8 mouse cellular contexts compared by ENCODE assay signal in genomic region chr2:43787141-43787540, GRCm38 (mm10). TPM values are rescaled to one million over a fixed set of nuclear protein-coding genes. Genes with fewer than 3 reads are reported as not detected.
DNase-seq lines count a peak whose midpoint lies in the region; ATAC-seq and TF ChIP-seq lines count a peak whose summit lies in the region.

No protein-coding gene starts in this region.

- no peak overlapping the region for H3K4me3 ChIP-seq in lung, postnatal 0 days (ENCODE audit: low read depth, low read length)
- no peak overlapping the region for H3K4me3 ChIP-seq in hindbrain, embryonic 13.5 days
- H3K4me3 ChIP-seq in liver, embryonic 12.5 days, result no peak overlapping the region

- ATAC-seq in lung, postnatal 0 days, result no peak
- ATAC-seq in hindbrain, embryonic 13.5 days (ENCODE audit: low FRiP score), result peak; percentile 74; the same call in 1 of the 2 replicates
- ATAC-seq in liver, embryonic 12.5 days, result 0 out of 2 replicates have a peak, but pooled peaks have one; percentile 51

- H3K27ac ChIP-seq in lung, postnatal 0 days (ENCODE audit: low read length), result no peak overlapping the region
- H3K27ac ChIP-seq in hindbrain, embryonic 13.5 days, result no peak overlapping the region
- no peak overlapping the region for H3K27ac ChIP-seq in liver, embryonic 12.5 days

- 49% methylated on average over 12 of the region's 12 CpGs for WGBS in lung, postnatal 0 days
- WGBS in hindbrain, embryonic 13.5 days, result 48% methylated on average over 12 of the region's 12 CpGs
- 52% methylated on average over 12 of the region's 12 CpGs for WGBS in liver, embryonic 12.5 days (ENCODE audit: insufficient replicate concordance)

- no peaks in the 10 kb centered on the region for H3K9me3 ChIP-seq in lung, postnatal 0 days (ENCODE audit: low read length)
- H3K9me3 ChIP-seq in hindbrain, embryonic 13.5 days, result no peaks in the 10 kb centered on the region
- H3K9me3 ChIP-seq in liver, embryonic 12.5 days (replicated peaks), result no peaks in the 10 kb centered on the region

- no peaks in the 10 kb centered on the region for H3K4me1 ChIP-seq in lung, postnatal 0 days (ENCODE audit: insufficient read depth, low read depth, low read length)
- H3K4me1 ChIP-seq in hindbrain, embryonic 13.5 days (replicated peaks), result peaks cover 40% of the 10 kb centered on the region
- H3K4me1 ChIP-seq in liver, embryonic 12.5 days, result peaks cover 10% of the 10 kb centered on the region

- TF ChIP-seq CTCF in lung, postnatal 0 days (IDR thresholded peaks at IDR 0.05), result peak; percentile 69

- no peak for TF ChIP-seq EP300 in lung, postnatal 0 days (IDR thresholded peaks at IDR 0.05)

- H3K9ac ChIP-seq in lung, postnatal 0 days (replicated peaks; ENCODE audit: low read depth), result no peak overlapping the region
- H3K9ac ChIP-seq in hindbrain, embryonic 13.5 days, result no peak overlapping the region
- H3K9ac ChIP-seq in liver, embryonic 12.5 days, result no peak overlapping the region

- no peak overlapping the region for H3K4me2 ChIP-seq in lung, postnatal 0 days (replicated peaks; ENCODE audit: low read depth, low read length)
- H3K4me2 ChIP-seq in hindbrain, embryonic 13.5 days, result no peak overlapping the region
- no peak overlapping the region for H3K4me2 ChIP-seq in liver, embryonic 12.5 days

- H3K27me3 ChIP-seq in lung, postnatal 0 days (replicated peaks; ENCODE audit: insufficient read depth, low read length), result no peaks in the 10 kb centered on the region
- no peaks in the 10 kb centered on the region for H3K27me3 ChIP-seq in hindbrain, embryonic 13.5 days
- no peaks in the 10 kb centered on the region for H3K27me3 ChIP-seq in liver, embryonic 12.5 days (replicated peaks)

- peak; percentile 17 for DNase-seq in lung, postnatal 0 days (ENCODE audit: low spot score)
- DNase-seq in lung, postnatal 25 days (ENCODE audit: low spot score), result no peak
- peak; percentile 17 for DNase-seq in adrenal gland, adult 8-10 months
- DNase-seq in embryo, embryonic 10 days (ENCODE audit: low spot score), result peak; percentile 69
- DNase-seq in retina, postnatal 7 days (ENCODE audit: low read depth, low spot score), result peak; percentile 32
- DNase-seq in urinary bladder, postnatal 25 days (ENCODE audit: low spot score), result no peak

- H3K36me3 ChIP-seq in lung, postnatal 0 days (ENCODE audit: insufficient read depth, low read length), result no peaks in the 10 kb centered on the region
- H3K36me3 ChIP-seq in hindbrain, embryonic 13.5 days, result no peaks in the 10 kb centered on the region
- H3K36me3 ChIP-seq in liver, embryonic 12.5 days, result no peaks in the 10 kb centered on the region

RNA-seq across cellular contexts. Expression of gene Arhgap15, which starts 38.5 kb away (rescaled TPM):
- 1.5 and 2.2 TPM in 2 replicates for polyA plus RNA-seq in lung, postnatal 0 days (2015; fragmentation: Nextera tagmentation; extraction: Ambion mirVana)
- 1 to 10 TPM; 1.3 to 3.8 (median 2.5) TPM for total RNA-seq in adrenal gland, adult 8-10 months (2022)
- polyA plus RNA-seq in hindbrain, embryonic 13.5 days (2015; fragmentation: Nextera tagmentation; extraction: Ambion mirVana), result 2.2 and 2.8 TPM in 2 replicates
- polyA plus RNA-seq in liver, embryonic 12.5 days (2016; fragmentation: Nextera tagmentation; extraction: Ambion mirVana), result 5.7 and 5.8 TPM in 2 replicates

Comparison
In these comparisons a context has a peak if more than half of its experiments do, and no peak if none do; other contexts are left out.
1. DNase-seq: peak in lung, postnatal 0 days (single experiment), adrenal gland, adult 8-10 months (single experiment), embryo, embryonic 10 days (single experiment) and retina, postnatal 7 days (single experiment); none in lung, postnatal 25 days (single experiment) and urinary bladder, postnatal 25 days (single experiment).